Mouse (Mus musculus): Measurements from ENCODE around the gene Apol7a. TPM values are rescaled to one million over a fixed set of nuclear protein-coding genes. Genes with fewer than 3 reads are reported as not detected.
A peak's percentile ranks its signal among the peaks of the same experiment; 100 is the strongest.

Gene Apol7a
- polyA plus RNA-seq, 1 experiment from 2014 or later = 0.10 TPM

- no peaks in the 10 kb centered on the region for H3K9me3 ChIP-seq (replicated peaks)
- no peak overlapping the region for H3K4me3 ChIP-seq
- 77% methylated on average over 12 of the region's 12 CpGs for WGBS (ENCODE audit: insufficient replicate concordance)
- no peak overlapping the region for H3K27ac ChIP-seq
- no peaks in the 10 kb centered on the region for H3K36me3 ChIP-seq
- no peak overlapping the region for H3K9ac ChIP-seq
- H3K27me3 ChIP-seq (replicated peaks) = peaks cover 19% of the 10 kb centered on the region
- no peak for ATAC-seq
- H3K4me1 ChIP-seq = peaks cover 9% of the 10 kb centered on the region; the same call in 1 of the 2 replicates
- no peak overlapping the region for H3K4me2 ChIP-seq
Measured at GRCm38 (mm10) chr15:77368818-77369320, 30.0 kb downstream of the Apol7a start.

GRCm38 (mm10) chr15:77368148-77368547 is 30.8 kb downstream of the Apol7a start:
- Histone ChIP-seq H3K27ac (no peak overlapping the region), H3K4me1 (peaks cover 9% of the 10 kb centered on the region; the same call in 1 of the 2 replicates), H3K36me3 (no peaks in the 10 kb centered on the region), H3K27me3 (replicated peaks) (peaks cover 19% of the 10 kb centered on the region), H3K4me2 (peak overlapping the region; percentile 33; the same call in 1 of the 2 replicates), H3K9me3 (replicated peaks) (no peaks in the 10 kb centered on the region), H3K4me3 (no peak overlapping the region), H3K9ac (no peak overlapping the region)
- no peak for ATAC-seq
- 0% methylated on average over 13 of the region's 13 CpGs for WGBS (ENCODE audit: insufficient replicate concordance)

- no peak overlapping the region for H3K4me2 ChIP-seq
- no peaks in the 10 kb centered on the region for H3K9me3 ChIP-seq (replicated peaks)
- H3K36me3 ChIP-seq = no peaks in the 10 kb centered on the region
- H3K27ac ChIP-seq = no peak overlapping the region
- ATAC-seq = no peak
- H3K9ac ChIP-seq = no peak overlapping the region
- H3K27me3 ChIP-seq (replicated peaks) = peaks cover 19% of the 10 kb centered on the region
- no peak overlapping the region for H3K4me3 ChIP-seq
- peaks cover 9% of the 10 kb centered on the region; the same call in 1 of the 2 replicates for H3K4me1 ChIP-seq
- 40% methylated on average over 8 of the region's 8 CpGs for WGBS (ENCODE audit: insufficient replicate concordance)
Measured at GRCm38 (mm10) chr15:77367504-77367903, 31.4 kb downstream of the Apol7a start.

GRCm38 (mm10) chr15:77366706-77367484 is 32.0 kb downstream of the Apol7a start:
- ATAC-seq = no peak
- H3K27me3 ChIP-seq (replicated peaks) = peaks cover 20% of the 10 kb centered on the region
- 6% methylated on average over 26 of the region's 26 CpGs for WGBS (ENCODE audit: insufficient replicate concordance)
- peak overlapping the region; percentile 8 for H3K4me3 ChIP-seq
- H3K4me1 ChIP-seq = peaks cover 9% of the 10 kb centered on the region; the same call in 1 of the 2 replicates
- no peaks in the 10 kb centered on the region for H3K9me3 ChIP-seq (replicated peaks)
- peak overlapping the region; percentile 62 for H3K27ac ChIP-seq
- peak overlapping the region; percentile 50 for H3K4me2 ChIP-seq
- H3K36me3 ChIP-seq = no peaks in the 10 kb centered on the region
- 0 out of 2 replicates have a peak overlapping the region, but pooled peaks have one; percentile 7 for H3K9ac ChIP-seq

- 0 out of 2 replicates have a peak overlapping the region, but pooled peaks have one; percentile 62 for H3K27ac ChIP-seq
- 50% methylated on average over 9 of the region's 9 CpGs for WGBS (ENCODE audit: insufficient replicate concordance)
Measured at GRCm38 (mm10) chr15:77365700-77366570, 33.0 kb downstream of the Apol7a start.

GRCm38 (mm10) chr15:77364026-77364425 is 34.9 kb downstream of the Apol7a start:
- H3K4me1 ChIP-seq = peaks cover 9% of the 10 kb centered on the region; the same call in 1 of the 2 replicates
- H3K4me2 ChIP-seq = no peak overlapping the region
- WGBS (ENCODE audit: insufficient replicate concordance) = 42% methylated on average over 3 of the region's 3 CpGs
- H3K36me3 ChIP-seq = no peaks in the 10 kb centered on the region
- H3K4me3 ChIP-seq = no peak overlapping the region
- ATAC-seq = no peak
- H3K27me3 ChIP-seq (replicated peaks) = peaks cover 28% of the 10 kb centered on the region
- no peak overlapping the region for H3K27ac ChIP-seq
- H3K9ac ChIP-seq = no peak overlapping the region
- no peaks in the 10 kb centered on the region for H3K9me3 ChIP-seq (replicated peaks)

More at GRCm38 (mm10) chr15:77365700-77366570, 33.0 kb downstream of the Apol7a start:
- peaks cover 9% of the 10 kb centered on the region; the same call in 1 of the 2 replicates for H3K4me1 ChIP-seq
- ATAC-seq = no peak
- H3K4me2 ChIP-seq = no peak overlapping the region
- H3K9me3 ChIP-seq (replicated peaks) = no peaks in the 10 kb centered on the region
- H3K27me3 ChIP-seq (replicated peaks) = peaks cover 22% of the 10 kb centered on the region
- no peak overlapping the region for H3K4me3 ChIP-seq
- no peaks in the 10 kb centered on the region for H3K36me3 ChIP-seq
- H3K9ac ChIP-seq = no peak overlapping the region

- ATAC-seq = no peak
- H3K9me3 ChIP-seq (replicated peaks) = no peaks in the 10 kb centered on the region
- WGBS (ENCODE audit: insufficient replicate concordance) = 38% methylated on average over 6 of the region's 6 CpGs
Measured at GRCm38 (mm10) chr15:77363578-77363977, 35.3 kb downstream of the Apol7a start.

GRCm38 (mm10) chr15:77362952-77363351 is 36.0 kb downstream of the Apol7a start:
- ATAC-seq = no peak
- peaks cover 11% of the 10 kb centered on the region for H3K4me1 ChIP-seq
- 21% methylated on average over 5 of the region's 5 CpGs for WGBS (ENCODE audit: insufficient replicate concordance)

More at GRCm38 (mm10) chr15:77363578-77363977, 35.3 kb downstream of the Apol7a start:
- Histone ChIP-seq H3K36me3 (no peaks in the 10 kb centered on the region), H3K4me3 (no peak overlapping the region), H3K9ac (no peak overlapping the region), H3K27me3 (replicated peaks) (peaks cover 30% of the 10 kb centered on the region), H3K4me1 (peaks cover 9% of the 10 kb centered on the region), H3K4me2 (no peak overlapping the region), H3K27ac (no peak overlapping the region)

GRCm38 (mm10) chr15:77359905-77360304 is 39.0 kb downstream of the Apol7a start:
- H3K9me3 ChIP-seq (replicated peaks) = no peaks in the 10 kb centered on the region
- H3K9ac ChIP-seq = no peak overlapping the region
- no peak overlapping the region for H3K27ac ChIP-seq
- H3K4me2 ChIP-seq = no peak overlapping the region
- ATAC-seq = no peak
- H3K4me1 ChIP-seq = peaks cover 24% of the 10 kb centered on the region
- H3K27me3 ChIP-seq (replicated peaks) = peaks cover 22% of the 10 kb centered on the region
- H3K4me3 ChIP-seq = no peak overlapping the region
- 76% methylated on average over 8 of the region's 8 CpGs for WGBS (ENCODE audit: insufficient replicate concordance)
- H3K36me3 ChIP-seq = no peaks in the 10 kb centered on the region

More at GRCm38 (mm10) chr15:77362952-77363351, 36.0 kb downstream of the Apol7a start:
- Histone ChIP-seq H3K27me3 (replicated peaks) (peaks cover 30% of the 10 kb centered on the region), H3K4me3 (no peak overlapping the region), H3K9me3 (replicated peaks) (no peaks in the 10 kb centered on the region), H3K27ac (no peak overlapping the region), H3K9ac (no peak overlapping the region), H3K4me2 (no peak overlapping the region), H3K36me3 (no peaks in the 10 kb centered on the region)

- H3K9ac ChIP-seq = no peak overlapping the region
- peaks cover 26% of the 10 kb centered on the region for H3K4me1 ChIP-seq
- H3K27ac ChIP-seq = no peak overlapping the region
- no peaks in the 10 kb centered on the region for H3K9me3 ChIP-seq (replicated peaks)
- no peak overlapping the region for H3K4me3 ChIP-seq
- no peaks in the 10 kb centered on the region for H3K36me3 ChIP-seq
- no peak for ATAC-seq
- H3K27me3 ChIP-seq (replicated peaks) = peaks cover 26% of the 10 kb centered on the region
- WGBS (ENCODE audit: insufficient replicate concordance) = 62% methylated on average over 9 of the region's 9 CpGs
- no peak overlapping the region for H3K4me2 ChIP-seq
Measured at GRCm38 (mm10) chr15:77359486-77359885, 39.4 kb downstream of the Apol7a start.

GRCm38 (mm10) chr15:77359084-77359483 is 39.8 kb downstream of the Apol7a start:
- peaks cover 26% of the 10 kb centered on the region for H3K27me3 ChIP-seq (replicated peaks)
- no peaks in the 10 kb centered on the region for H3K9me3 ChIP-seq (replicated peaks)
- H3K9ac ChIP-seq = no peak overlapping the region
- 41% methylated on average over 6 of the region's 6 CpGs for WGBS (ENCODE audit: insufficient replicate concordance)
- no peak overlapping the region for H3K4me3 ChIP-seq
- H3K4me2 ChIP-seq = peak overlapping the region; percentile 63
- H3K27ac ChIP-seq = no peak overlapping the region
- ATAC-seq = no peak
- H3K36me3 ChIP-seq = no peaks in the 10 kb centered on the region
- H3K4me1 ChIP-seq = peaks cover 26% of the 10 kb centered on the region

Data from liver, embryonic 12.5 days (tissue).